Mouse (Mus musculus): ENCODE measurements around the gene Large2.

The Large2 gene

DNA sequence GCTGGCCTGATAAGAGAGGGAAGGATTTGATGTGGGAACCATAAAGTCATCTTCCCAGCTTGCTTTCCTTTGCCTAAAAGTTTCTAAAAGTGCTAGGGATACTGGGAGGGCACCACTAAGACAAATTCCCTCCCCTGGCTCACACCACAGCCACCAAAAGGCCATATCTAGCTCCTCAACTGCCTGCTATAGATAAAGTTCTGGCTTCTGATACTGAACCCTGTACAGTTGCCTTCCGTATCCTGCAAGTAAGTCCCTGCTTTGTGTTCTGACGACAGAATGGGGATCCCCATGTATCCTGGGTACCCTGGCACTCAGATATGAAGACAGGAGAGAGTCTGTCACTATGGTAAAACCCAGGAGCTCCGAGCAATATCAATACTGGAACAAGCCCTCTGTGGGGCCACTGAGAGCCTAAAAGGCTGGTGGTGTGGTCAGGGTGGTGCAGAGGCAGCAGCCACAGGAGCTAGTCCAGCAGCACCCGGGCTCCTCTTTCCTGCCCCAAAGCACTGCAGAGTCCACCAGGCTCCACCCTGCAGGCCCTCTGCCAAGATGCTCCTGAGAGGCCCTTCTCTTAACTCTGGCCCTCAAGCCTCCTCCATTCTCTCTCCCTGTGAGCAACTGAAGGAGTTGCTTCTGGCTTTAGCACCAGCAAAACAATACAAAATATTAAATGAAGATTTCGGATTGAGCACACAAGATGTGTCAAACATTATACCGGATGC, 15.7 kb upstream of the Large2 start:
- DNase-seq (ENCODE audit: low read depth, low spot score) = no peak

GRCm38 (mm10) chr2:92389645-92390044, 15.0 kb upstream of the Large2 start:
- DNase-seq (ENCODE audit: low read depth, low spot score) = no peak

GRCm38 (mm10) chr2:92388891-92389641, 14.4 kb upstream of the Large2 start:
- DNase-seq (ENCODE audit: low read depth, low spot score) = peak; percentile 96

- DNase-seq (ENCODE audit: low read depth, low spot score) = no peak
Observed at GRCm38 (mm10) chr2:92388081-92388517, 13.4 kb upstream of the Large2 start.

DNA sequence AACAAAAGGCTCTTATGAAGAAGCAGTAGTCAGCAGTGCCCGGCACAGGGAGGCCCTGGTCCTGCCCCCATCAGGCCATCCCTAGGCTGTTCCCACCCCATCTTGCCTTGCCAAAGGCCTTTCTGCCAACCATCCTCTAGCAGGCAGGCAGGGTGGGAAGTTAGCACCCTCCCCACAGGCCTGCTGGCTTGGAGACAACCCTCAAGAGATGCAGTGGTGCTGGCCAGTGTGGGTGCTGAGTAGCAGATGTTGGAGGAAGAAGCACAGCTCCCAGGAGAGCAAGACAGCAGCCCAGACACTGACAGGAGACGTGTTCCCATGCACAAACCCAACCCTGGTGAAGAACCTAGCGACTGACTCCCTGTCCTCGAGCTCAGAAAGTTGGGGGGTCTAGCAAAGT, 13.0 kb upstream of the Large2 start:
- no peak for DNase-seq (ENCODE audit: low read depth, low spot score)

DNA sequence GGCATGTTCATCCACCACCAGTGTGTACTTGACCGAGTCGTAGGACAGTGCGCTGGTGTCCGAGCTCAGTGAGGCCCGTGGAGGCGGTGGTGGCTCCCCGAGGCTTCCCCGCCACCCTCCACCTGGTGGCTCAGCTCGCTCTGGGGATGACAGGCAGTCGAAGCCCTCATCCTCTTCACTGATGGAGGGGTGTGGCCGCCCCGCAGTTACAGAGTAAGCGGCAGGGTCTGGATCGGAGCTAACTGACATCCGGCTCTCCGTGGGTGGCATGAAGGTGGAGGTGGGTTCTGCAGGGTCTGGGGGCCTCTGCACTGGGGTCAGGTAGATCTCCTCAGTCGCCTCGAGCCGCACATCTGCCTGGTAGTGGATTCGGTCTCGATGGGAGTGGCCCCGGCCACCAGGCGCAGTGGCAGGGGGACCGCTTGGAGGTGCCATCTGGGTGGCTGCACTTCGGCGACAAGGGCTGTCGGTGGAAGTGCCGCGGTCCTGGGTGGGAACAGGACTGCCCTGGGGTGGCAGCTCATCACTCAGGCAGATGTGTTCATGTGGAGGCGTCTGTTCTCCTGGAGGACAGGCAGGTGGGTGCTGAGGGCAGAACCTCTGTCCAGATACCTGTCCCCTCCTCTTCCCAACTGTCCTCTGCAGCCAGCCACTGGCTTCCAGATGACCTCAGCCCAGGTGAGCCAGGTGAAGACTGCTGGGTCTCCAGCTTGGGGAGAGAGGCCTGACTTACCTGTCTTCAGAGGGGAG, 12.3 kb upstream of the Large2 start:
- no peak for DNase-seq (ENCODE audit: low read depth, low spot score)

DNA sequence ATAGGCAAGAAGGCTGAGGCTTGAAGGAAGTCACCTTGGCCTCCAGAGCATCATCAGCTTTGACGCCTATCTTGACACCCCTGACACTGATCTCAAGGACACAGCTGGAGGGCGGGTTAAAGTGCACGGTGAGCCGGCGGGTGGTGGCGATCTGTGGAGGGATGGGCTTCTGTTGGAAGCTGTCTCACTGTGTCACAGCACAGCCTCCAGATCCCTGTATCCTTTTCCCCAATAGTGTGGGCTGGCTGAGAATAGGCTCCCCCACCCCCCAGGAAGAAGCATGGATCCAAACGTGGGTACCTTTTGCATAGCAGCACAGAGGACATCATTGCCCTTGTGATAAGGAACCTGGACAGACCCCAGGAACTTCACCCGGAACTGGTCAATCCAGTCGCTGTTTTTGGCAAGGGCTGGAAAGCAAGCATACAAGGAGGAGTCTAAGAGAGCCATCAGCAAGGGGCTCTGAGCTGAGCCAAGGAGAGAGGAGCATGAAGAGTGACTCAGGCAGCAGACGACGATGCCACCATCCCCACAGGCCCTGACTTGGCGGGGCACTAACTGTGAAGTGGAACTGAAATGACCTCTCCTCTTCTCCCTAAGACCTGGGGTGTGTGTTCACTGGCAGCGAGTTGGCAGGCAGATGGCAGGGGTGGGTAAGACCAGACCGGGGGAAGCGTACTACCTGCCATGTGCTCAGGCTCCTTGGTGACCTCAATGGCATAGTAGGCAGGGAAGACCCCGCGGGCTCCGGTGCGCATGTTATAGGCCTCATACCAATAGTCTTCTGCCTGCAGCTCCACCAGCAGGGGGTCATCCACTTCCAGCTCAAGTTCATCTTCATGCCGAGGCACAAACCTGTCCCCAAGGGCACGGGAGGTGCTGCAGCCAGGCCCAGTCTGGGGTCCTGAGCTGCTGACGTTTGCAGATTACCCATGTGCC, 10.7 kb upstream of the Large2 start:
- DNase-seq (ENCODE audit: low read depth, low spot score) = peak; percentile 40

GRCm38 (mm10) chr2:92384101-92384500, 9.4 kb upstream of the Large2 start:
- no peak for DNase-seq (ENCODE audit: low read depth, low spot score)

- DNase-seq (ENCODE audit: low read depth, low spot score) = no peak
Observed at GRCm38 (mm10) chr2:92382759-92383158, 8.1 kb upstream of the Large2 start.

GRCm38 (mm10) chr2:92381901-92382588, 7.4 kb upstream of the Large2 start, which contains the start of gene 1700029I15Rik:
Gene 1700029I15Rik (plus strand): TSS chr2:92382538.
- DNase-seq (ENCODE audit: low read depth, low spot score) = no peak

- no peak for DNase-seq (ENCODE audit: low read depth, low spot score)
Observed at GRCm38 (mm10) chr2:92381161-92381560, 6.5 kb upstream of the Large2 start.

- DNase-seq (ENCODE audit: low read depth, low spot score) = no peak
Observed at GRCm38 (mm10) chr2:92380495-92381050, 5.9 kb upstream of the Large2 start.

DNA sequence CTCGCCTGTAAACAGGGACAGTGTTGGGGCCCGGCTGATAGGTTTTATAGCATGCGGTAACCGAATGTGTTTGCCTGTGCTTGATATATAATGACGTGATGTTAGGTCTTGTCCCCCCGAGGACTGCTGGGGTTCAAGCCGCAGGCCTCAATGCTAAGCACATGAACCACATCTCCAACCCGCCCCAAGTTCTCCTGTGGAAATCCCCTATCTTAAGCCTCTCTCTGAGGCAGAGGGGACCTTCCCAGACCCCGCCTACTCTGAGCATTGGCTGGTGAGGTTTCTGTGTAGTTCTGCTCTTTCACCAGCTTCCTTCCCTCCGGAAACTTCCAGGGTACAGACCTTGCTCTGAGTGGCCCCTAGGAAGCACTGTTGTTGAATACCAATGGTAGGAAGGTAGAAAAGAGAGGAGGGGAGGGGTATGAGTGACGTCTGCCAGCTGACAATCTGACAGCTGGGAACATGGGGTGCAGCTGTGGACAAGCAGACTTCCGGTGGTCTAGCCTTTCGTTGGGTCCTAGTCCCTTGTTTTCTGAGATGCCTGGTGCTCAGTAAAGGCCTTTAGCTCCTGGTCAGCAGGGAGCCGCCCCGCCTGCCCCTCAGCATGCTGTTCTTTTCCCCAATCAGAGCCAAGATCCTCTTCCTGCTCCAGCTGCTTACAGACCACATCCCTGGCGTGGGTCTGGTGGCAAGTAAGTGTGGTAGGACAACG, 5.3 kb upstream of the Large2 start:
- no peak for DNase-seq (ENCODE audit: low read depth, low spot score)

GRCm38 (mm10) chr2:92377320-92377719, 2.7 kb upstream of the Large2 start:
- no peak for DNase-seq (ENCODE audit: low read depth, low spot score)

DNA sequence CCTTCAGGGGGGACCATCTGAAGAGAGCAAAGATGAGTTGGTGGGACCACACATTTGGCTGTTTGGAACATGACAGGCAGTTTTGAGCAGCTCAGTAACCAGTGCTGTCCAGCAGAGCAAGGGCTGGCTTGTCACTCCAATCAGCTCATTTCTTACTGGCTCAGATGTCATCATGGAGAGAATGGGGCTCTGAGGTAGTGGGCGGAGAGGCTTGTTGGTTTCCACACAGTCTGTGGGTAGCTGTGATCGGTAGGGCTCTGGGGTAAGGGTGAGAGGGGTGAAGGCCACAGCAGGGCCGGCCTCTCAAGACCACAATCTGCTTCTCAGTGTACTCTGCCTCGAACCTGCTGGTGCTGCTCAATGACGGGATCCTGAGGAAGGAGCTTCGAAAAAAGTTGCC, 1.6 kb upstream of the Large2 start:
- no peak for DNase-seq (ENCODE audit: low read depth, low spot score)

DNA sequence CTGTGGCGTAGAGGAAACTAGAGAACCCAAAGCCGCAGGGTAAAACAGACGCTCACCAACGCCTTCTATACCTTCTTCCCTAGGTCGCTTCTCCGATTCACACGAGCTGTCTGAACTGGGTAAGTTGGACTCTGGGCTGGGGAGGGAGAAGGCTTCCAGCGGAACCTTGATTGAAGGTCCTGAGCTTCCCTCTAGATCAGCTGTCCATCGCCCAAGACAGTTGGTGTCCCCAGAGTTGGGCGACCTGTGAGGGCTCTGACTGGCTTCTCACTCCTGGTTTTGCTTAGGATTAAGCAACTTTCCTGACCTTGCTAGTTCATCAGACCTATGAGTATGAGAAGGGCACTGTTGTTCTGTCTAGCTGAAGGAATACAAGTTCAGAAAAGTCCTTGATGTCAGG, 1.1 kb upstream of the Large2 start:
- no peak for DNase-seq (ENCODE audit: low read depth, low spot score)

- peak; percentile 98 for DNase-seq (ENCODE audit: low read depth, low spot score)
Observed at GRCm38 (mm10) chr2:92375099-92375623, 492 bp upstream of the Large2 start.

GRCm38 (mm10) chr2:92373437-92373813, 1.2 kb downstream of the Large2 start:
- DNase-seq (ENCODE audit: low read depth, low spot score) = no peak

DNA sequence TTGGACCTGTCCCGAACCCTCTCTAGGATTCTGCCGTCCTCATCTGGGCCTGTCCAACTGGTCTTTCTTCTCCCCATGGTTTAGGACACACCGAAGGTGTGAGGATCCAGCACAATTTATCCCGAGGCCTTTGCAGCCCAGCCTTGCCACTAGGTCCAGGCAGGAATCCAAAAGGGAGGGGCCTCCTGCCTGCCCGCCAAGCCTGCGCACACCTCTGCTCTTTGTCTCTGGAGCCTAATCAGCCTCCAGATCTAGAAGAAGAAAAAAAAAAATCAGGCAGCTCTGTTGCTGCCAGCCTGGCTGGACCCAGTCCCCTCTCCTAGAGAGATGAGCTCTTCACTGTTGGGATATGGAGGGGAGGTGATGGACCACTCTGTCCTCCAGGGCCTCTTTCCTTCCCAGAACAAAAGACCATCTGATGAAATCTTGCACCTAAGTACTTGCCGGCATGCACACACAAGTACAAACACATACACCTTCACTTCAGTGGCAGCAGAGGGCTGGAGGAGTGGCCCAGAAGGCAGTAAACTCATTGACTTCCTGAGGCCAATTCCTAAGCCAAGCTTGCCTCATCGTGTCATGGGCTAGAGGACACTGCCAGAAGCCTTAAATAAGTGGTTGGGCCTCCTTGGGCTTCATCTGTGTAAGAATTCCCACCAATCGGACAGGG, 1.8 kb downstream of the Large2 start:
- no peak for DNase-seq (ENCODE audit: low read depth, low spot score)
